Mouse (Mus musculus) liver, adult 2 months (tissue): ENCODE data around the gene Anxa6. TPM values are rescaled to one million over a fixed set of nuclear protein-coding genes. Genes with fewer than 3 reads are reported as not detected.

ENCODE experiments used
- DNase-seq: peaks from one replicate; pipeline ENCODE4 v3.0.0-alpha.2; 2011; ENCODE audit warnings: low read depth, low spot score; ENCODE audit errors: extremely low read depth
- H3K27ac ChIP-seq: fragments of 200-500 bp; replicated peaks from 2 replicates; pipeline ENCODE4 v1.5.1; 2012; ENCODE audit warnings: low read depth, mild to moderate bottlenecking, control low read depth, inconsistent platforms, low read length; ENCODE audit not compliant: insufficient read depth
- H3K27me3 ChIP-seq: fragments of 200-500 bp; 2 replicates; pipeline ENCODE4 v1.6.1; 2012; ENCODE audit warnings: mild to moderate bottlenecking, moderate library complexity, low read length, inconsistent platforms; ENCODE audit not compliant: control insufficient read depth, insufficient read depth
- H3K36me3 ChIP-seq: fragments of 200-500 bp; 2 replicates; pipeline ENCODE4 v1.6.1; 2012; ENCODE audit warnings: low read length, inconsistent platforms; ENCODE audit not compliant: control insufficient read depth, insufficient read depth
- H3K4me1 ChIP-seq: fragments of 200-500 bp; 2 replicates; pipeline ENCODE4 v1.6.1; 2011; ENCODE audit warnings: low read length; ENCODE audit not compliant: control insufficient read depth, insufficient read depth
- H3K4me3 ChIP-seq: fragments of 200-500 bp; 2 replicates; pipeline ENCODE4 v1.5.1; 2011; ENCODE audit warnings: low read depth, mild to moderate bottlenecking, control low read depth, low read length, moderate library complexity; ENCODE audit not compliant: insufficient read depth
- H3K79me2 ChIP-seq: fragments of 200-500 bp; 2 replicates; pipeline ENCODE4 v1.6.1; 2012; ENCODE audit warnings: inconsistent platforms, mild to moderate bottlenecking, low read length, moderate library complexity; ENCODE audit not compliant: control insufficient read depth, insufficient read depth
- H3K9ac ChIP-seq: fragments of 200-500 bp; 2 replicates; pipeline ENCODE4 v1.6.1; 2012; ENCODE audit warnings: low read depth, mild to moderate bottlenecking, control low read depth, inconsistent platforms, low read length
- CTCF ChIP-seq: fragments of 200-500 bp; IDR thresholded peaks from 2 replicates; pipeline ENCODE4 v1.5.1; 2011; ENCODE audit warnings: low read depth, low read length, control low read depth
- POLR2A ChIP-seq: fragments of 200-500 bp; IDR thresholded peaks from 2 replicates; pipeline ENCODE4 v1.6.1; 2011; ENCODE audit warnings: low read length, control low read depth; ENCODE audit not compliant: insufficient read depth; ENCODE audit errors: extremely low read depth
- WGBS: fragments of 180-500 bp; shearing (Covaris S2); methylation state at CpG from one replicate; pipeline ENCODE4 v1.1.7; 2018; 5-methylcytosine and 5-hydroxymethylcytosine counted together
- polyA plus RNA-seq: library from polyadenylated mRNA; depleted of rRNA; stranded (reverse); fragments of >200 nt; gene quantifications from 2 replicates; pipeline ENCODE4 v1.2.3, GENCODE M21; 2012; rRNA removed
- total RNA-seq: library from RNA; depleted of rRNA; stranded (reverse); fragments of >200 nt; gene quantifications from 2 replicates; pipeline ENCODE4 v1.2.3, GENCODE M21; 2014; rRNA removed

Gene Anxa6
- 111 and 120 TPM in 2 replicates for total RNA-seq
- 87.5 and 91.3 TPM in 2 replicates for polyA plus RNA-seq

DNA sequence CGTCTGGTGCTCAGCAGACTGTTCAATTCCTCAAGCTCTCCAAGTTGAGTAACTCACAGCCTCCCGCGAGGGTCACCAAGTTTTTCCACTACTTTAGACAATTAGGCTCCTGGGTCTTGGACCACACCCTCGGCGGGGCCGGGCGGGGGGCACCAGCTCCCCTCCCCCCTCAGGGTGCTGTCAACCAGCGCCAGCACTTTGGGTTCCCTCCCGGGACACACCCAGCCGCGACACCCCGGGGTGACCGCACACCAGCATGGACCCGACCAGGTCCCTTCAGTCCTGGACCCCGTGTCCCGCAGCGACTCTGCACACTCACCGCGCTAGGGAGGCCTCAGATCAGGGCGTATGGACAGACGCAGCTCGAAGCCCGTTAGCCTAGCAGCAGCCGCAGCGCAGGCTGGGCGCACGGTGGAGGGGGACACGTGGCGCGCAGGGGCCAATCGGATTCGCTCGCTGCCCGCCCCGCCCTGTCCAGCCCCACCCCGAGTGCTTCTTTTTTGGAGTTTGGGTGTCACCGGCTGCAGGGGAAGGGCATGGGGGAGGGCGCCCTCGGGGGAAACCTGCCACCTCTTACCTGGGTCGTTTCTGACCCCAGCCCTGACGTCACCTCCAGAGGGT, at the start of gene Anxa6:
Gene Anxa6, minus strand, starts transcription at position 406 of the 621 bp plus-strand sequence.
- 1% methylated on average over 41 of the region's 41 CpGs for WGBS
- peak; percentile 68 for DNase-seq
- peaks cover 27% of the 10 kb centered on the region for H3K79me2 ChIP-seq
- H3K36me3 ChIP-seq, result no peaks in the 10 kb centered on the region
- no peaks in the 10 kb centered on the region for H3K27me3 ChIP-seq
- H3K27ac ChIP-seq, result peak within 1 kb of the TSS; percentile 80
- peak within 1 kb of the TSS; percentile 90 for H3K9ac ChIP-seq
- peaks cover 16% of the 10 kb centered on the region for H3K4me1 ChIP-seq
- TF ChIP-seq POLR2A (peak; percentile 86), CTCF (no peak)
- peak within 1 kb of the TSS; percentile 87 for H3K4me3 ChIP-seq

DNA sequence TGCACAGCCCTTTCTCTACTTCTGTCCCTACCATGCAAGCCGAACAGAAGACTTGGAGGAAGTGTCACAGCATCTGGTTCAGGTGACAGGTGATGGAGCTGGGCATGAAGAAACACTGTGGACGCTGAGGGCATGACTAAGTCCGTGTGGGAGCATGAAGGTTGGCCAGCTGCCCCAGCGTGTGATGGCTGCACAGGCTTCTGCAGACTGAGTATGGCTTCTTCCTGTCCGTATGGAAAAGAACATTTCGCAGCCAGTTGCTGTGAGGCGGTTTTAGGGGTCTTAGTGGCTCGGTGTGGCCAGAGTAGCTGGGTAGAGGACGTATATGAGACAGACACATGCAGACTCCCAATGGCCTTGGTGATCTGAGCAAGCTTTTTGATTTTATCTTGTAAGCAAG, 48.0 kb upstream of the Anxa6 start:
- no peaks in the 10 kb centered on the region for H3K79me2 ChIP-seq
- H3K27me3 ChIP-seq, result no peaks in the 10 kb centered on the region
- no peak overlapping the region for H3K9ac ChIP-seq
- H3K36me3 ChIP-seq, result no peaks in the 10 kb centered on the region
- no peak for DNase-seq
- no peak overlapping the region for H3K27ac ChIP-seq
- no peaks in the 10 kb centered on the region for H3K4me1 ChIP-seq
- no peak overlapping the region for H3K4me3 ChIP-seq
- TF ChIP-seq CTCF, result no peak
- no peak for TF ChIP-seq POLR2A
- WGBS, result 94% methylated on average over 9 of the region's 9 CpGs

DNA sequence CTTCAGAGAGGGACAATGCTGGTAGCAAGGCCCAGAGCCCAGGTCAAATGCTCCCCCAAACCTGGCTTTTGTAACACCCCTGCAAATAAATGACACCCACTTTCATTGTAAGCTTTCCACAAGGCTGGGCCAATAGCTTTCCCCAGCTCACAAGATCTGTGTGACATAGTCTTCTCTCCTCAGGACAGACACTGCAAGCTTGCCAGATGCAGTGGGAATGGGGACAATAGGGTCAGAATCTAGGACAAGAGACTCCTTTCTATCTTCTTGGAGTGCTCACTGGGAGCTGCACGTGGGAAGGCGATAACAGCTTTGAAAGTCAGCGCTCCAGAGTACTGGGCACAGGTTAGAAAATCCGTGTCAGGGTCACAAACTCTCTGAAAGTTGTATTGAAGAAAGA, 45.9 kb upstream of the Anxa6 start:
- Histone ChIP-seq H3K4me3 (no peak overlapping the region), H3K79me2 (no peaks in the 10 kb centered on the region), H3K4me1 (no peaks in the 10 kb centered on the region), H3K9ac (no peak overlapping the region), H3K27me3 (no peaks in the 10 kb centered on the region), H3K27ac (no peak overlapping the region), H3K36me3 (no peaks in the 10 kb centered on the region)
- WGBS, result over 99% methylated on average over 4 of the region's 4 CpGs
- TF ChIP-seq POLR2A, result no peak
- no peak for TF ChIP-seq CTCF
- DNase-seq, result no peak

DNA sequence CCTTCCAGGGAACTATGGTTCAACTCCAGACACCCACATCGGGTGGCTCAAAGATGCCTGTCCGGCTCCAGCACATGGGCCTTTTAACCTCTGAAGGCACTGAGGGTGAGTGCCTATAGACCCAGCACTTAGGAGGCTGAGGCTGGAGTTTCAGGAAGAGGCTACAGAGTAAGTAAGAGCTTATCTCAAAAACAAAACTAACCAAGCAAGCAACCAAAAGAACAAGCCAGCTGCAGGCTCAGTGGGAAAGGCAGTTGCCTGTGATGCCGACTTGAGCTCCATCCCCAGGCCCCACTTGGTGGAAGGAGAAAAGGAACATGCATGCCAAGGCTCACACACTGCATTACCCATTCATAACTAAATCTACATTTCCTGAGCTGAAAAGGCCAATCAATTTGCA, 45.3 kb upstream of the Anxa6 start:
- Histone ChIP-seq H3K36me3 (no peaks in the 10 kb centered on the region), H3K27me3 (no peaks in the 10 kb centered on the region), H3K27ac (no peak overlapping the region), H3K79me2 (no peaks in the 10 kb centered on the region), H3K4me3 (no peak overlapping the region), H3K9ac (no peak overlapping the region), H3K4me1 (no peaks in the 10 kb centered on the region)
- no peak for DNase-seq
- no peak for TF ChIP-seq POLR2A
- TF ChIP-seq CTCF, result no peak
- 83% methylated on average over 3 of the region's 3 CpGs for WGBS

DNA sequence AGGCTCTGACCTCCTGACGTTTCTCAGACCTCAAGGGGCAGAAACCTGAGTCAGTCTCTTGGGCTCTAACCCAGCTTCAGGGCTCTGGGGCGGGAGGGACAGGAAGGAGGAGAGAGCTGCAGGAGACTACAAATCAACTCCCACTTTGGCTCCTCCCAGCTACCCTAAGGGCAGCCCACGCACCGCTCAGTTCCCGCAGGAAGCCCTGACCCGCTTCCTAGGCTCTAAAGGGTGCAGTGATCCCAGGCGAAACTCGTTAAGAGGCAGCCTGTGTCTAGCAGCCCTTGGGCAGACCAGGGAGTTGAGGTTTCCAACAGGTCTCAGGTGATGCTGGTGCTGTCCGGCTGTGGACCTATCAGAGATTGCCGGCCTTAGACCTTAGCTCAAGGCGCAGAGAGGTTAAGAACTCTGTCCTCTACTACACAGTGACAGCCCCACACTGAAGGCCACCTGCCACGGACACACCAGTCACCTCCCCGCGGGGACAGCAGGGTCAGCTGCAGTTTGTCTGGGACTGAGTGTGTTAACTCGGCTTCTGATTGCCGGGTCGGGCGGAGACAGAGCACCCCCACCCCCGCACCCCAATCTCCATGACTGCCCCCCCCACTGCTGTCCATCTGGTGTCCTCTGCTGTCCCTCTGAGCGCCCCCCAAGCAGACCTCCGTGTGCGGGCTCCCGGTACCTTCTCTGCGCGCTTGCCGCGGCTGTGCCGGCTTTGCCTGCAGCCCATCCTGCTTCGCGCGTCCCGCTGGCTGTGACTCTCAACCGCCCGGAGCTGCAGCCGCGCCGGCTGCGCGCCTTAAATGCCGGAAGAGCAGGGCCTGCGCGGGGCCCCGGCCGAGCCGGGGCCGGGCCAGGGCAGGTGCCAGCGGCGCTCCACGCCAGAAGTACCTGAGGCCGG, 44.3 kb upstream of the Anxa6 start, which contains the start of gene Ccdc69:
Gene Ccdc69, minus strand, starts transcription at position 801 of the 901 bp plus-strand sequence.
- Histone ChIP-seq H3K4me1 (no peaks in the 10 kb centered on the region), H3K79me2 (no peaks in the 10 kb centered on the region), H3K27ac (peak within 1 kb of the TSS; percentile 11; the same call in 1 of the 2 replicates), H3K9ac (peak within 1 kb of the TSS; percentile 67), H3K36me3 (no peaks in the 10 kb centered on the region), H3K4me3 (peak within 1 kb of the TSS; percentile 53), H3K27me3 (no peaks in the 10 kb centered on the region)
- 2% methylated on average over 50 of the region's 50 CpGs for WGBS
- DNase-seq, result peak; percentile 71
- TF ChIP-seq CTCF (no peak), POLR2A (0 out of 2 replicates have a peak, but pooled peaks have one; percentile 16)

DNA sequence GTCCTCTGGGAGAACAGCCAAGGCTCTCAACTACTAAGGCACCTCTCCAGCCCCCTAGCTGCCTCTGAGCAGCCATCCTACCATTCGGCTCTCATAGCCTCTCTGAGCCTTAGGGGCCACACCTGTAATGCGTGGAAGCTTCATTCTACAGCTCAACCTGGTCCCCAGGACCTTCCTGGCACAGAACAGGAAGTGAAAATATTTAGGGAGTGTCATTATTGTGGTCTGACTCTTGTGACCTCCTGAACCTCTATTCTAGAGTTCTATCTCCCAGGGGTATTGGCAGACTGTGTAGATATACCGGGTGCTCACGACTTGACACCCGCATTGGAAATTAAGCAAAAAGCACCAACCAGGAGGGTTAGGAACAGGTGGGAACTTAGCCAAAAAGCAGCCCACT, 43.0 kb upstream of the Anxa6 start:
- Histone ChIP-seq H3K36me3 (no peaks in the 10 kb centered on the region), H3K27ac (no peak overlapping the region), H3K9ac (no peak overlapping the region), H3K4me3 (no peak overlapping the region), H3K79me2 (no peaks in the 10 kb centered on the region), H3K27me3 (no peaks in the 10 kb centered on the region), H3K4me1 (no peaks in the 10 kb centered on the region)
- 95% methylated on average over 5 of the region's 5 CpGs for whole genome bisulfite sequencing
- no peak for DNase-seq
- TF ChIP-seq POLR2A, result no peak
